Mouse (Mus musculus) retina, postnatal 1 day (tissue): ENCODE data around the gene Pafah1b1.

Experiments
- DNase-seq: peaks from one replicate; pipeline ENCODE4 v3.0.0-alpha.2; 2012

The Pafah1b1 gene

DNA sequence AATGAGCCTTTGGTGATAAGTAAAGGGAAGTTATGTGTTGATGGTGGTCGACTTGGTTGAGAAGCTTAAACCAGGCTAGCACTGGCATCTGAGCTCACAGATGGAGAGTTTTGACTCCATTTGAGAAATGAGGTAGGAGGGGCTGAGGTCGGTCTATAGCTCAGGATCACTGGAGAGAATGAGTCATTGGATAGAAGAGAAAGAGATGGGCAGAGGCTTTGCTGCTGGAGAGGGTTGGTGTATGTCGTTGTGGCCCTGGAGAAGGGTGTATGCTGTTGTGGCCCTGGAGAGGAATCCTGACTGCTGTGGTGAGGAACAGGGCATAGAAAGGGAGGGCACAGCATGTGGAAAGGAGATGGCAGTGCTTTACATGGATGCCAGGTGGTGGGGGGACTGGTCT, 68.5 kb downstream of the Pafah1b1 start:
- no peak for DNase-seq

- no peak for DNase-seq
Observed at GRCm38 (mm10) chr11:74653385-74653784, 71.1 kb downstream of the Pafah1b1 start.

- DNase-seq, result no peak
Observed at GRCm38 (mm10) chr11:74652791-74653191, 71.7 kb downstream of the Pafah1b1 start.

- DNase-seq, result no peak
Observed at GRCm38 (mm10) chr11:74650576-74651100, 73.8 kb downstream of the Pafah1b1 start.

- DNase-seq, result peak; percentile 20
Observed at GRCm38 (mm10) chr11:74649647-74650551, 74.6 kb downstream of the Pafah1b1 start.

GRCm38 (mm10) chr11:74649095-74649646, 75.3 kb downstream of the Pafah1b1 start, which contains the start of gene Cluh:
Gene Cluh (plus strand): TSS chr11:74649495.
- peak; percentile 97 for DNase-seq

GRCm38 (mm10) chr11:74648676-74649075, 75.8 kb downstream of the Pafah1b1 start:
- DNase-seq, result no peak

DNA sequence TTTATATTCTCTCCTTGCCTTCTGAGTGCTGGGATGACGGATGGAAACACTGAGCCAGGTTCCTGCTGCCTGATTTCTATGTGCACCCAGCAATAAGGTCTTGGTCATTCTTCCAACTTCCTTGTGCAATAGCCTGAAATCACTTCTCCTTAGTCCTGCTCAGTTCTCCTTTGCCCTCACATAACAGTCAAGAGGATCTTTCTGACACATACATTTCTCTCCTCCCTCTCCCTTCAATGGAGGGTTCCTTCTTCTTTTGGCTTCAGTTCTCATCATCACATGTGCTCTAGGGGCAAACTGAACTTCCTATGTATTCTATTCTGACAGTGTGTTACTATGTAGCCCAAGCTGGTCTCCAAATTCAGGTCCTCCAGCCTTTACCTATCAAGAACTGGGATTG, 76.5 kb downstream of the Pafah1b1 start:
- no peak for DNase-seq

DNA sequence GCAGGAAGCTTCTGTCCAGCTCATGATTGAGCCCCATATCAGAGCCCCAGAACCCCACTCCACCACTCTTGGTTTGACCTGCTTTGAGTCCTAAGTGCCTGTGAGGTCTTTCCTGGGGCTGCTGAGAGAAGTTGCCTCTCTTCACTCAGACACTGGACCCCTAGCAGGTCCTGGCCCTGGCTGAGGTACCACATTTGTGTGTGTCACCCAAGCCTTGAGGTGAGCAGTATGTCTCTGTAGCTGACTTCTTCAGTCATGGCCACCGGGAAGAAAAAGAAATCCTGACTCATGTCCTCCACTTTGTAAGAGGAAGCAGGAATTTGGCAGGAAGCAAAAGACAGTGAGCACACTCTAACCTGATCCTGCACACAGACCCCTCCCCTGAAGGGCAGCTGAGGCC, 84.8 kb downstream of the Pafah1b1 start:
- DNase-seq, result no peak

DNA sequence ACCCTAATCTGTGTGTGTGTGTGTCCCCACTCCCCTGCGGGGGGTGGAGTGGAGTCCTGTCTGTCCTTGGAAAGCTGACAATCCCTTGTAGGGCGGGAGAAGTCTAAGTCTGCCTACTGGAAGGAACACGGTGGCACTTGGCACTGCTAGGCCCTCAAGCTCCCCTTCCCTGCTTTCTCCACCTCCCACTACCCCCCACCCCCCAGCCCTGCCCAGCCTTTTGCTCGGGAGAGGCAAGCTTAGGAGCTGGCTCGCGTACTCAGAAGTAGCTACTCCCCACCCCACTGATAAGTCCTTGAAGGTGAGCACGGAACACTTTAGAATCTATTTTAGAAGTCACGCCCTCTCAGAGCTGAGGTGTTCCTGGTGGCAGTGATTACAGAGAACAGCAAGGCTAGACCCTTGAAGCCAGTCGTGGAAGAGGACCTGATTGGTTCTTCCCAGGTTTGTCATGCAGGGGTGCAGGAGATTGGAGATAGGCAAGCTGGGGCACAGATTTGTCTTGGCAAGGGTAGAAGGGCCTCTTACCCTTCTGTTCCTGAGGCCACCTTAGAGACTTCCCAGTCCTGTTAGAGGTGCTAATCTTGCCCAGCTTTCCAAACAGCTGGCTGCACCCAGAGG, 85.6 kb downstream of the Pafah1b1 start:
- no peak for DNase-seq

DNA sequence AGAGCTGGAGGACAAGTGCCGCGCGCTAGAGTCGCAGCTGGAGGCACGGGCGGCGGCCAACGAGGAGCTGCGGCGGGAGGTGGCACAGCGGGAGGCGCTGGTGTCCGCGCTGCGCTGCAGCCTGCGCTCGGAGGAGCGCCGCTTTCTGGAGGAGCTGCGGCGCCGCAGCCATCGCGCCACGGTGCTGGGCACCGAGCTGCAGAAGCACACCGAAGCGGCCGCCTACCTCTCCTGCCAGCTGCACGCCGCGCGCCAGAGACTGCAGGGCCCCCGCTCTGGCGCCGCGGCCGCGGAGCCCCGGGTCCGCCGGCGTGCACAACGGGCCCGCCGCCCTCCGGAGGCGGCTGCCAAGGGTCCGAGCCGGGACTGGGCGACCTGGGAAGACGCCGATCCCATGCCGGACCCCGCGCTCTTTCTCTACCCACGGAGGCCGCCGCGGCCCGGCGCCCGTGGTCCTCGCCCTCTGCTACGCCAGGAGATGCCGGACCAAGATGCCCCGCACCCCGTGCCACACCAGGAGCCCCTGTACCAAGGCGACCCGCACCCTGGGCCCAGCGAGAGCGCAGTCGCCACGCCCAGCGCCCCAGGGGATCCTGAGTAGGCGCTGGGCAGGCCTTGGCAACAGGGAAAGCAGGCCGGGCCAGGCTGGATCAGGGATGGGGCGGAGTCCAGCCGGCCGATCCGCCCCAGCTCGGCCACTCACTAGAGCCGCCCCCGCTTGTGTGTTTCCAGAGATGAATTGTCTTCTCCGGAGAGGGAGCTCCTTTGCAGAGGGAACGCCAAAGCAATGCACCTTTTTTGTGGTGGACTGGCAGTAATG, 86.3 kb downstream of the Pafah1b1 start:
- peak; percentile 86 for DNase-seq

- no peak for DNase-seq
Observed at GRCm38 (mm10) chr11:74637486-74637885, 87.0 kb downstream of the Pafah1b1 start.

DNA sequence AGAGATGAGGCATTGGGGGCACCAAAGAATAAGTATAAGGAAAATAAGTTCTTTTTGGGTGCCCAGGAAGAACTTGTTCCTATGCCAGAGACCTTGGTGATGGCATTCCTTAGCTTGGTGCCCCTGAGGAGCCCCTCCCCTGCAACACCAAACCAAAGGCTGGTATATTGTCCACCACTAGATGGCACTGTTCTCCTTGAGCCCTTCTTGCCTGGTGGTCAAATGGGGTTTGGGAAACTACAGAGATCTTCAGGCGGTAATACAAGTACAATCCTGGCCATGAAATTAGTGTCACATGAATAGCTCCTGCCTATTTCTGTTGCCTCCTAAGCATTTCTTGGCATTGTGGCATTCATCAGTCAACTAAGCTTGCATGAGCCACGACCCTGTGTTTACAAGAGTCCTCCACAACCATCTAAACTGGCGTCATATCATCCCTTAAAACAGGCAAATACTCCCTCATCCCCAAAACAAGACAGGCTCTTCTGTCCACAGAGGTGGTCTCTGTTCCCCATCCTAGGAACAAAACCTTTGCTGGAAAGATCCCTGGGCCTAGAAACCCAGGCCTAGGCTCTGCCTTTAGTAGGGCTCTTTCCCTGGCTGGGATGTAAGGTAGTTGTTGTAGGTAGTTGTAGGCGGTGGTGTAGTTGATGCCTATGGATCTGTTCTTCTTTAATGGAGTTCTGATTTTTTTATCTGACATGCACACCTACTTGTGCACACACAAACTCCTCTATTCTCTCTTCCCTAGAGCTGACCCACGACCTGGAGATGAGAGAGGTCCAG, 89.8 kb downstream of the Pafah1b1 start:
- DNase-seq, result peak; percentile 92

GRCm38 (mm10) chr11:74631880-74632789, 92.3 kb downstream of the Pafah1b1 start:
- DNase-seq, result no peak

- no peak for DNase-seq
Observed at GRCm38 (mm10) chr11:74627481-74627880, 97.0 kb downstream of the Pafah1b1 start.

GRCm38 (mm10) chr11:74625333-74625732, 99.1 kb downstream of the Pafah1b1 start:
- no peak for DNase-seq
